Mouse (Mus musculus): Measurements from ENCODE around the gene Alk.

The Alk gene

GRCm38 (mm10) chr17:72399331-72400059 is 204.9 kb downstream of the Alk start:
- DNase-seq (ENCODE audit: low spot score), result no peak

GRCm38 (mm10) chr17:72395956-72396355 is 208.5 kb downstream of the Alk start:
- DNase-seq (ENCODE audit: low spot score), result no peak

DNA sequence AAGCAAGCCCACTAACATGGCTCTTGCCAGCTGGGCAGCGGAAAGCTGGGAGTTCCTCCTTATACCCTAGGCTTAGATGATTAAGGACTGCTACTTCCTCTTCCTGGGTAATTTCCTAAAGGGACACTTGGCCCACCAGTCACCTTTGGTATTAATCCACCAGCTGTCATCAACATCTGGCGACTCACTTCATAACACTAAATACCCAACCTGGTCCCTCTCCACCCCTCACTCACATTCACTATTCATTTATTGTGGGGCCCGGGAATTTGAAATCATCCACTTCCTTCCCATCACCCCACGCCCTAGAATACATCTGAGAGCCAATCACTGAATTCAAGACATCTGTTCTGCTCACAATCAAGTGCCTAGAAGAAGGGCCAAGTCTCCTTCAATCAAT is 235.4 kb downstream of the Alk start:
- DNase-seq (ENCODE audit: low spot score), result no peak

- DNase-seq (ENCODE audit: low spot score), result no peak
Measured at GRCm38 (mm10) chr17:72362811-72363496, 241.5 kb downstream of the Alk start.

DNA sequence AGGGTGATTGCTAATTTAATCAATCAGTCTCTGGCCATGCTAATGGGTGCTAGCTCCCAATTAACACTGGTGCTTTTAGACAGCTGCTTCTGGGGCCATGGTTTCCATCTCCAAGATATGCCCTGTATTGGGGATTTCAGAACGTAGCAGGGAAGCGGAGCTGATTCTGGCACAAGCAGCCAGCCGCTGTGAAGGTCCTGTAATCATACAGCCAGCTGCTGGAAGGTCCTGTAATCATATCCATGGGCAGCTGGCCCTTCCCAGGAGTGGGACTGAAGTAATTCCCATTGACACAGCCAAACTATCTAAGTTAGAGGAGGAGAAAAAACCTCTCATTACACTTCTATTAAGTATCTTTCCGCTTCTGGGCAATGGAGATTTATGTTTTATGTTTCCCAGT is 242.5 kb downstream of the Alk start:
- DNase-seq (ENCODE audit: low spot score), result no peak

- DNase-seq (ENCODE audit: low spot score), result no peak
Measured at GRCm38 (mm10) chr17:72356759-72357302, 247.6 kb downstream of the Alk start.

DNA sequence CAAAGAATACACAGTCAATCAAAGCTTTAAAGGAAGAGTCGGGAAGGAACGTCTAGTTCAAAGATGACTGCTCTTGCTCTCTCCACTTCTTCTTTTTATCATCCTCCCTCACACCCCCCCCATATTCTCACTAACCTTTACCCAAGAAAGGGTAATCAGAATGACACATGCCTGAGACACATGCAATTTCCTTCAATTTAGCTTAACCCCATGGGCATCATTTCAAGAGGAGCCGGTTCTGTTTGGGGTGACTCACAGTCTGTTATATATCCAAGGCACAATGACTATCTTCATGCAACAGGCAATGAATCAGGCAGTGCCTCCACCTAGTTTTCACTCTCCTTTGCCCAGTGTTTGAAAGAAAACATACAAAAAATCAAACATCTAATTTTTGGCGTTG is 265.0 kb downstream of the Alk start:
- no peak for DNase-seq (ENCODE audit: low spot score)

DNA sequence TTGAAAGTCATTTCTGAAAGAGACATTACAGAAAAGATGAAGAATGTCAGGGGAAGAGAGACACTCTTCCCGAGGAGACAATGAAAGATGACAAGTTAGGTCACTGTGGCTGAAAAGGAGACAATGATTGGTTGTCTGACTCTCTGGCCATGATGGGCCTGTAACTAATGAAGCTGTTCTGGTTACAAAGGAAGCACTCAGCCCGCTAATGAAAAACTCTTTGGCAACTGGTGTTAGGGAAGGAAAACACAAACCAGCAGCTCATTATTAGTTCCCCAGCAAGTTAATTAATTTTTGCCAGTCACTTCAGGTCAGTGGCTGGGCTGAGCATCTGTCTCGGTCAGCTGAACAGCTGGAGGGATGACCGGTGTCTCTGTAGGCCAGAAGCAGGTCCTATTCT is 271.5 kb downstream of the Alk start:
- no peak for DNase-seq (ENCODE audit: low spot score)

- DNase-seq (ENCODE audit: low spot score), result no peak
Measured at GRCm38 (mm10) chr17:72325941-72326340, 278.5 kb downstream of the Alk start.

DNA sequence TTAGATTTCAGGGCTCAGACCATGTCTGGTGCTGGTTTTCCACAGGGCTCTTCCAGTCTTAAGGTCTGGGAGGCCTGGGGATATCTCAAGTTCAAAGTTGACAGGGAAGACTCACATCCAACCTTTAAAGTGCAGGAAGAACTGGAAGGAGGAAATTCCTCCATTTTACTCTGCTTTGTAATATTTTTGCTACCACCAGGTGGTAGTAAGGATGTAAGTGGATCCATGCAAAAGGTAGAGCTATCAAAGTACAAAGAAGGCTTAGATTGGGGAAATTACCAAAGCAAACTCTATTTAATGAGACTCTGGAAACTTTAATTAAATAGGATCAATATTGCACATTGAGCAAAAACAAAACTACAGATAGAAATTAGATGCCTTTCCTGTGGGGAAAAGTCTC is 284.9 kb downstream of the Alk start:
- DNase-seq (ENCODE audit: low spot score), result no peak

- DNase-seq (ENCODE audit: low spot score), result no peak
Measured at GRCm38 (mm10) chr17:72299651-72300050, 304.8 kb downstream of the Alk start.

DNA sequence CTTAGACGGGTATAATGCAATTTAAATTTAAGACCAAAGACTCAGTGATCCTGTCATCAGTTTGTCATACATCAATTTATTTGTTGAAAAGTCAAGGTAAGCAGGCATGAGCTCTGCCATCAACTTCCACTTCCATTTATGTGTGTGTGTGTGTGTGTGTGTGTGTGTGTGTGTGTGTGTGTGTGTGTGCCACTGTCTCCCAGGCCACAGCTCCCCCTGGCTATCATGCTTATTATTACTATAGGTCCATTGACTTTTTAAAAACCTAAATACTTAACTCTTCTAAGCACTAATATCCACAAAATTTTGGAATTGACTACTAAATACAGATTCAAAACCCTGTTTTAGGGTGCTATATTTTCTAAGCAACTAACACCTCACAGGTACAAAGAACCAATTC is 308.1 kb downstream of the Alk start:
- DNase-seq (ENCODE audit: low spot score), result no peak

- DNase-seq (ENCODE audit: low spot score), result no peak
Measured at GRCm38 (mm10) chr17:72293267-72293580, 311.2 kb downstream of the Alk start.

GRCm38 (mm10) chr17:72292444-72293266 is 311.8 kb downstream of the Alk start:
- DNase-seq (ENCODE audit: low spot score), result no peak

DNA sequence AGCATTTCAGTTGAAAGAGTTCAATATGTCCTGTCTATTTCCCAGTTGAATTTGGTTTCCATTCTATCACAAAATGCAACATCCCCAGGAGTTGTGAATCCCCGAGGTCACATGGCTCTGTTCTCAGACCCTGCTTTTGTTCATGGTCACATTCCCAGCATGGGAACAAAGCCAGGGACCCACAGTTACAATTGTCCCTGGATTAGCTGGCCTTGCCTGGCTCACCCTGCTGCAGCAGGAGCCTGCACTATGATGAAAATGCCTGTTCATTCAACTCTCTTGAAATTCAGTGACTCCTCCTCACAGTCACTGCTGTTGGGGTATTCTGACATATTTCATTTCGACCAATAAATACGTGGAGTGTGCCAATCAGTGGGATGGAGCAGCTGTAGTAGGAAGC is 318.5 kb downstream of the Alk start:
- DNase-seq (ENCODE audit: low spot score), result no peak

GRCm38 (mm10) chr17:72278296-72278695 is 326.1 kb downstream of the Alk start:
- DNase-seq (ENCODE audit: low spot score), result no peak

DNA sequence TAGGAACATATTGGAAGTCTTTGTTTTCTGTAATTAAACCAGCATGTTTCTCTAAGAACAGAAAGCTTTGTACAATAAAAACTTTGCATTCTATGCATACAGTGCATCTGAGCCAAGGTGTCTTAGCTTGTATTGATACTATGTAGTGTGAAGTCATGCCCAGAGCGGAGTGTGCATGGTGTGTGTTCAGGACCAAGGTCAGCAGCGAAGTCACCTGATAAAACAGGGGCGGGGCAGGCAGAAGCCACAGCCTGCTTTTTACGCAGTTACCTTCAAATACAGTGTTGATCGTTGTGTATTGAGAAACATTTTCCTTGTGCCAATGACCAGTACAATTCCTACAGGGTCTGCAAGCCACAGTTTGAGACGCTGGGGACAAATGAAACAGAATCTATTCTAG is 327.6 kb downstream of the Alk start:
- DNase-seq (ENCODE audit: low spot score), result no peak

GRCm38 (mm10) chr17:72275391-72275904 is 329.0 kb downstream of the Alk start:
- DNase-seq (ENCODE audit: low spot score), result no peak

DNA sequence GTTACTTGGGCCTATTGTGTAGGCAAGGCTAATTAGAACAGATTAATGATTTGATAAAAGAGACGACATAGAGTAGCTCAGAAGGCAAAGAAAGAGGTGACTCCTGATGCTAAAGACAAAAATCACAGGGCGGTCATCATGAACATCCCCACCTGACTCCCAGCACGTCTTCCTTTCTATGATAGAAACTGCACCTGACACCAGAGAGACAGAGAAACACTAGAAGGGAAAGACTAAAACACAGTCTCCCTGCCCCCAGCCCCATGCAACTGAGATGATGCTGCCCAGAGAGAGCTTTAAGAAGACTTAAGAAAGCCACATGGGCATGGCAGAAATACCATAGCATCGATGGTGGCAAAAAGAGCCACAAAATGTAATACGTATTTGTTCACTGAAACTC is 330.2 kb downstream of the Alk start:
- no peak for DNase-seq (ENCODE audit: low spot score)

- DNase-seq (ENCODE audit: low spot score), result no peak
Measured at GRCm38 (mm10) chr17:72271640-72272039, 332.8 kb downstream of the Alk start.

DNA sequence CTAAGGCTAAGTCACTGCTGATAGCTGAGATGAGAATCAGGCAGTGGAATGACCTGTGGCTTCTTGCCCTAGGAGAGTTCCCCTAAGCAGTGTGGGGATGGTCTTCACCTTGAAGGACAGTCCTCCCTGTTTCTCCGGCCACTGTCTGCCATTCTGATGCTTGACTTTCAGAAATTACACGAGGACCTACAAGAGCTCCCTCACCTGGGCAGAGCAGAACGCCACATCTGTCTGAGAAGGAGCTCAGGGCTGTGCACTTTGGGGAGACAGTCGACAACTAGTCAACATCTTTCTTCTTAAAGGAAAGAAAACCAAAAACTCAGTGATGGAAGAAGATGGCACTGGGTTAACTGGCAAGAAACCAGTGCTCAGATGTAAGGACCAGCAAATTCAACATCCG is 335.9 kb downstream of the Alk start:
- no peak for DNase-seq (ENCODE audit: low spot score)

DNA sequence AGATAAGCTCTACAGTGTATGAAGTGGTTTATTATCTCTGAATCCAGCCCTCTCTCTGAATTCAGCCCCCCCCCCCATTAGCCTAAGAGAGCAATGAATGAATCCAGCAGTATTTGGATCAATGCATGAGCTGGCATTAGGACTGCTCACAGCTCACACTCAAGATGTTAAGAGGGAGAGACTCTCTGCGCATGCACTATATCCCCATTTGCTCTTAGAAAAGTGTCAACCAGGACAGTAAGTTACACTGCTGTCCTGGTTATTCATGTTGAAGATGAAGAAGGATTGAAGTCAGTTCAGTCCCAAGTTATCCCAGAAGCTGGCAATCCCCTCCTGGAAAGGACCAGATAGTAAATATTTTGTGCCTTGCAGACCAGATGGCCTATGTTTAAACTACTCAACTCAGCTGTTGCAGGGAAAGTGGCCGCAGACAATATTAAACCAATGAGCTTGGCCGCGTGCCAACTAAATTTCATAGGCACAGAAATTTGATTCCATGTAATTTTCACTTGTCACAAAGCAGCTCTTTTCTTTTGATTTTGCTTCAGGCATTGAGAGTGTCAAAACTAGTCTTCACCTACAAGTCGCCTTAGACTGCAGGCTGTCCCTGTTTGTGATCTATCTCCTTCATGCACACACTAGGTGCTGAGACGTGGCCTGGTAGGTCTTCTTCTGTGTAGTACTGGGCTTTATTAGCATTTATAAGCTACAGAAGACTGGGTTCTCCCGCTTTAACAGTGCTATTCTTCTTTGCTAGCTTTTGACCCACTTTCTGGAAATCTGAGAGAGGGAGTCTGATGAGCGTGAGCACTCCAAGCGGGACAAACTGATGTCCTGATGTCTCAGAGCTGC is 339.0 kb downstream of the Alk start:
- no peak for DNase-seq (ENCODE audit: low spot score)

Data from left cerebral cortex, adult 11 months (tissue).